Mouse (Mus musculus) olfactory bulb, adult 2 months (tissue): ENCODE data around the gene Scgb1b12.
"Not testable (repeated sequence)": the region's sequence is repeated elsewhere in the genome, so short reads cannot be mapped to it uniquely, and the experiment has no call there.

Source experiments
- CTCF ChIP-seq: fragments of 200-500 bp; IDR thresholded peaks from 2 replicates; pipeline ENCODE4 v1.5.1; 2012; ENCODE audit warnings: low read depth, mild to moderate bottlenecking, low read length, moderate library complexity; ENCODE audit not compliant: insufficient read depth
- POLR2A ChIP-seq: fragments of 200-500 bp; IDR thresholded peaks from 2 replicates; pipeline ENCODE4 v1.6.1; 2012; ENCODE audit warnings: mild to moderate bottlenecking, low read depth, low read length, moderate library complexity; ENCODE audit not compliant: insufficient read depth

DNA sequence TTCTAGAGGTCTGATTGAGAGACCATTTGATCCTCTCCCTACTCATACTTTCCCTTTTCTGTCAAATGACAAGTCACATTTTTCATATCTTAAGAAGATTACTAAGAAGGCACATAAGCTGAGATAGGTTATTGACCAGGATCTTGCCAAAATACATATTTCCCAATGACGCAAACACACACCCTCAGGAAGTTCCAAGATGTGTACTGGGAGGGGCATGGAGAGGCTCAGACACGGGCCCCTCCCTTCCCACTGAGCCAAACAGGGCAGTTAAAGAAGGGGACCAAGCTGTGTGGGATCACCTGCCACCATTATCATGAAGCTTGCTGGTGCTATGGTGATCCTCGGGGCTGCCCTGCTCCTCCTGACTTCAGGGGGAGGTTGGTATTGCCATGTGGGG is at the start of gene Scgb1b12:
- not testable (repeated sequence) for TF ChIP-seq POLR2A, CTCF
